Mouse (Mus musculus): Measurements from ENCODE around the gene Slc29a1.
A peak's percentile ranks its signal among the peaks of the same experiment; 100 is the strongest.

The Slc29a1 gene

GRCm38 (mm10) chr17:45610144-45610866 is 10.9 kb upstream of the Slc29a1 start:
- DNase-seq (ENCODE audit: low spot score), result peak; percentile 9

GRCm38 (mm10) chr17:45608396-45608795 is 9.0 kb upstream of the Slc29a1 start:
- DNase-seq (ENCODE audit: low spot score), result no peak

- no peak for DNase-seq (ENCODE audit: low spot score)
These were observed 7.8 kb upstream of the Slc29a1 start for GRCm38 (mm10) chr17:45606992-45607879.

GRCm38 (mm10) chr17:45602984-45603383 is 3.6 kb upstream of the Slc29a1 start:
- DNase-seq (ENCODE audit: low spot score), result no peak

GRCm38 (mm10) chr17:45601877-45602304 is 2.5 kb upstream of the Slc29a1 start, which contains the start of gene Mymx:
TSS of gene Mymx (minus strand) at chr17:45602102.
- DNase-seq (ENCODE audit: low spot score), result peak; percentile 63

- peak; percentile 34 for DNase-seq (ENCODE audit: low spot score)
These were observed 1.9 kb upstream of the Slc29a1 start for GRCm38 (mm10) chr17:45601325-45601724.

- peak; percentile 30 for DNase-seq (ENCODE audit: low spot score)
These were observed 861 bp upstream of the Slc29a1 start for GRCm38 (mm10) chr17:45600267-45600666.

GRCm38 (mm10) chr17:45598891-45599290 is 515 bp downstream of the Slc29a1 start:
- no peak for DNase-seq (ENCODE audit: low spot score)

GRCm38 (mm10) chr17:45598376-45598775 is 1.0 kb downstream of the Slc29a1 start:
- no peak for DNase-seq (ENCODE audit: low spot score)

GRCm38 (mm10) chr17:45597787-45598186 is 1.6 kb downstream of the Slc29a1 start:
- peak; percentile 50 for DNase-seq (ENCODE audit: low spot score)

- DNase-seq (ENCODE audit: low spot score), result peak; percentile 64
These were observed 2.6 kb downstream of the Slc29a1 start for GRCm38 (mm10) chr17:45596631-45597396.

- peak; percentile 17 for DNase-seq (ENCODE audit: low spot score)
These were observed 3.5 kb downstream of the Slc29a1 start for GRCm38 (mm10) chr17:45595736-45596390.

GRCm38 (mm10) chr17:45594881-45595735 is 4.3 kb downstream of the Slc29a1 start:
- DNase-seq (ENCODE audit: low spot score), result peak; percentile 80

- no peak for DNase-seq (ENCODE audit: low spot score)
These were observed 5.2 kb downstream of the Slc29a1 start for GRCm38 (mm10) chr17:45594195-45594594.

GRCm38 (mm10) chr17:45593479-45593878 is 5.9 kb downstream of the Slc29a1 start:
- no peak for DNase-seq (ENCODE audit: low spot score)

- no peak for DNase-seq (ENCODE audit: low spot score)
These were observed 6.6 kb downstream of the Slc29a1 start for GRCm38 (mm10) chr17:45592606-45593431.

GRCm38 (mm10) chr17:45591701-45592605 is 7.5 kb downstream of the Slc29a1 start:
- no peak for DNase-seq (ENCODE audit: low spot score)

GRCm38 (mm10) chr17:45590410-45590809 is 9.0 kb downstream of the Slc29a1 start:
- DNase-seq (ENCODE audit: low spot score), result no peak

- DNase-seq (ENCODE audit: low spot score), result no peak
These were observed 9.6 kb downstream of the Slc29a1 start for GRCm38 (mm10) chr17:45589844-45590243.

All from embryo, embryonic 10.5 days (tissue).